Mouse (Mus musculus): ENCODE measurements at regions not wholly inside any gene's neighbourhood (a gene's known extent, or its start where the extent isn't known, plus 50 kb on each side); places are given as distances from the start of the nearest gene placed in this dataset.

- Histone ChIP-seq H3K36me3 (ENCODE audit: control insufficient read depth, insufficient read depth, low read length) (no peaks in the 10 kb centered on the region), H3K9ac (replicated peaks; ENCODE audit: low read depth, low read length) (no peak overlapping the region), H3K4me2 (replicated peaks; ENCODE audit: low read depth, low read length) (no peak overlapping the region), H3K27ac (ENCODE audit: low read length) (no peak overlapping the region), H3K4me1 (ENCODE audit: control insufficient read depth, insufficient read depth, low read length) (no peaks in the 10 kb centered on the region), H3K27me3 (ENCODE audit: control insufficient read depth, insufficient read depth, low read length) (no peaks in the 10 kb centered on the region), H3K9me3 (ENCODE audit: control insufficient read depth, low read depth, low read length) (no peaks in the 10 kb centered on the region), H3K4me3 (ENCODE audit: low read depth, low read length) (no peak overlapping the region)
- 91% methylated on average over 4 of the region's 4 CpGs for WGBS
- ATAC-seq (ENCODE audit: insufficient number of reproducible peaks, insufficient read depth, low FRiP score, low read depth) = no peak
Measured at GRCm38 (mm10) chr2:9267675-9268074, 613.4 kb upstream of the 4930412O13Rik start.

GRCm38 (mm10) chr2:9283441-9283840 lies 597.6 kb upstream of the 4930412O13Rik start:
- no peak for ATAC-seq (ENCODE audit: insufficient number of reproducible peaks, insufficient read depth, low FRiP score, low read depth)
- H3K4me3 ChIP-seq (ENCODE audit: low read depth, low read length) = no peak overlapping the region
- no peaks in the 10 kb centered on the region for H3K27me3 ChIP-seq (ENCODE audit: control insufficient read depth, insufficient read depth, low read length)
- no peaks in the 10 kb centered on the region for H3K9me3 ChIP-seq (ENCODE audit: control insufficient read depth, low read depth, low read length)
- no peak overlapping the region for H3K9ac ChIP-seq (replicated peaks; ENCODE audit: low read depth, low read length)
- no peaks in the 10 kb centered on the region for H3K4me1 ChIP-seq (ENCODE audit: control insufficient read depth, insufficient read depth, low read length)
- 82% methylated on average over 2 of the region's 2 CpGs for WGBS
- H3K4me2 ChIP-seq (replicated peaks; ENCODE audit: low read depth, low read length) = no peak overlapping the region
- H3K27ac ChIP-seq (ENCODE audit: low read length) = no peak overlapping the region
- H3K36me3 ChIP-seq (ENCODE audit: control insufficient read depth, insufficient read depth, low read length) = no peaks in the 10 kb centered on the region

- H3K4me2 ChIP-seq (replicated peaks; ENCODE audit: low read depth, low read length) = no peak overlapping the region
- no peak overlapping the region for H3K27ac ChIP-seq (ENCODE audit: low read length)
- H3K36me3 ChIP-seq (ENCODE audit: control insufficient read depth, insufficient read depth, low read length) = no peaks in the 10 kb centered on the region
- no peak overlapping the region for H3K9ac ChIP-seq (replicated peaks; ENCODE audit: low read depth, low read length)
- WGBS = 77% methylated on average over 8 of the region's 8 CpGs
- H3K4me1 ChIP-seq (ENCODE audit: control insufficient read depth, insufficient read depth, low read length) = no peaks in the 10 kb centered on the region
- no peak overlapping the region for H3K4me3 ChIP-seq (ENCODE audit: low read depth, low read length)
- no peaks in the 10 kb centered on the region for H3K27me3 ChIP-seq (ENCODE audit: control insufficient read depth, insufficient read depth, low read length)
- ATAC-seq (ENCODE audit: insufficient number of reproducible peaks, insufficient read depth, low FRiP score, low read depth) = no peak
- no peaks in the 10 kb centered on the region for H3K9me3 ChIP-seq (ENCODE audit: control insufficient read depth, low read depth, low read length)
Measured at GRCm38 (mm10) chr2:9285800-9286199, 595.3 kb upstream of the 4930412O13Rik start.

GRCm38 (mm10) chr2:9287077-9287476 lies 594.0 kb upstream of the 4930412O13Rik start:
- Histone ChIP-seq H3K4me3 (ENCODE audit: low read depth, low read length) (no peak overlapping the region), H3K9me3 (ENCODE audit: control insufficient read depth, low read depth, low read length) (no peaks in the 10 kb centered on the region), H3K27ac (ENCODE audit: low read length) (no peak overlapping the region), H3K36me3 (ENCODE audit: control insufficient read depth, insufficient read depth, low read length) (no peaks in the 10 kb centered on the region), H3K27me3 (ENCODE audit: control insufficient read depth, insufficient read depth, low read length) (no peaks in the 10 kb centered on the region), H3K4me2 (replicated peaks; ENCODE audit: low read depth, low read length) (no peak overlapping the region), H3K9ac (replicated peaks; ENCODE audit: low read depth, low read length) (no peak overlapping the region), H3K4me1 (ENCODE audit: control insufficient read depth, insufficient read depth, low read length) (no peaks in the 10 kb centered on the region)
- WGBS = 74% methylated on average over 1 of the region's 1 CpGs
- no peak for ATAC-seq (ENCODE audit: insufficient number of reproducible peaks, insufficient read depth, low FRiP score, low read depth)

- H3K36me3 ChIP-seq (ENCODE audit: control insufficient read depth, insufficient read depth, low read length) = no peaks in the 10 kb centered on the region
- WGBS = 50% methylated on average over 6 of the region's 6 CpGs
- H3K27ac ChIP-seq (ENCODE audit: low read length) = no peak overlapping the region
- H3K4me3 ChIP-seq (ENCODE audit: low read depth, low read length) = no peak overlapping the region
- H3K4me1 ChIP-seq (ENCODE audit: control insufficient read depth, insufficient read depth, low read length) = no peaks in the 10 kb centered on the region
- H3K4me2 ChIP-seq (replicated peaks; ENCODE audit: low read depth, low read length) = no peak overlapping the region
- H3K9ac ChIP-seq (replicated peaks; ENCODE audit: low read depth, low read length) = no peak overlapping the region
- ATAC-seq (ENCODE audit: insufficient number of reproducible peaks, insufficient read depth, low FRiP score, low read depth) = no peak
- H3K27me3 ChIP-seq (ENCODE audit: control insufficient read depth, insufficient read depth, low read length) = no peaks in the 10 kb centered on the region
- no peaks in the 10 kb centered on the region for H3K9me3 ChIP-seq (ENCODE audit: control insufficient read depth, low read depth, low read length)
Measured at GRCm38 (mm10) chr2:9287623-9288022, 593.4 kb upstream of the 4930412O13Rik start.

- Histone ChIP-seq H3K27me3 (ENCODE audit: control insufficient read depth, insufficient read depth, low read length) (no peaks in the 10 kb centered on the region), H3K9me3 (ENCODE audit: control insufficient read depth, low read depth, low read length) (no peaks in the 10 kb centered on the region), H3K9ac (replicated peaks; ENCODE audit: low read depth, low read length) (no peak overlapping the region), H3K4me1 (ENCODE audit: control insufficient read depth, insufficient read depth, low read length) (no peaks in the 10 kb centered on the region), H3K36me3 (ENCODE audit: control insufficient read depth, insufficient read depth, low read length) (no peaks in the 10 kb centered on the region), H3K4me3 (ENCODE audit: low read depth, low read length) (no peak overlapping the region), H3K27ac (ENCODE audit: low read length) (no peak overlapping the region; the same call in 1 of the 2 replicates), H3K4me2 (replicated peaks; ENCODE audit: low read depth, low read length) (no peak overlapping the region)
- 32% methylated on average over 16 of the region's 16 CpGs for WGBS
- peak; percentile 89 for ATAC-seq (ENCODE audit: insufficient number of reproducible peaks, insufficient read depth, low FRiP score, low read depth)
Measured at GRCm38 (mm10) chr2:9331630-9332352, 549.3 kb upstream of the 4930412O13Rik start.

- no peak overlapping the region for H3K4me2 ChIP-seq (replicated peaks; ENCODE audit: low read depth, low read length)
- no peaks in the 10 kb centered on the region for H3K36me3 ChIP-seq (ENCODE audit: control insufficient read depth, insufficient read depth, low read length)
- no peaks in the 10 kb centered on the region for H3K4me1 ChIP-seq (ENCODE audit: control insufficient read depth, insufficient read depth, low read length)
- no peaks in the 10 kb centered on the region for H3K27me3 ChIP-seq (ENCODE audit: control insufficient read depth, insufficient read depth, low read length)
- no peak for ATAC-seq (ENCODE audit: insufficient number of reproducible peaks, insufficient read depth, low FRiP score, low read depth)
- H3K9me3 ChIP-seq (ENCODE audit: control insufficient read depth, low read depth, low read length) = no peaks in the 10 kb centered on the region
- WGBS = 61% methylated on average over 4 of the region's 4 CpGs
- H3K27ac ChIP-seq (ENCODE audit: low read length) = no peak overlapping the region
- H3K9ac ChIP-seq (replicated peaks; ENCODE audit: low read depth, low read length) = no peak overlapping the region
- H3K4me3 ChIP-seq (ENCODE audit: low read depth, low read length) = no peak overlapping the region
Measured at GRCm38 (mm10) chr2:9348982-9349381, 532.1 kb upstream of the 4930412O13Rik start.

- WGBS = 47% methylated on average over 1 of the region's 1 CpGs
- no peaks in the 10 kb centered on the region for H3K9me3 ChIP-seq (ENCODE audit: control insufficient read depth, low read depth, low read length)
- no peaks in the 10 kb centered on the region for H3K36me3 ChIP-seq (ENCODE audit: control insufficient read depth, insufficient read depth, low read length)
- H3K27me3 ChIP-seq (ENCODE audit: control insufficient read depth, insufficient read depth, low read length) = no peaks in the 10 kb centered on the region
- H3K4me2 ChIP-seq (replicated peaks; ENCODE audit: low read depth, low read length) = no peak overlapping the region
- no peak overlapping the region for H3K9ac ChIP-seq (replicated peaks; ENCODE audit: low read depth, low read length)
- no peaks in the 10 kb centered on the region for H3K4me1 ChIP-seq (ENCODE audit: control insufficient read depth, insufficient read depth, low read length)
- ATAC-seq (ENCODE audit: insufficient number of reproducible peaks, insufficient read depth, low FRiP score, low read depth) = no peak
- no peak overlapping the region for H3K4me3 ChIP-seq (ENCODE audit: low read depth, low read length)
- no peak overlapping the region for H3K27ac ChIP-seq (ENCODE audit: low read length)
Measured at GRCm38 (mm10) chr2:9349994-9350393, 531.1 kb upstream of the 4930412O13Rik start.

GRCm38 (mm10) chr2:9352190-9352589 lies 528.9 kb upstream of the 4930412O13Rik start:
- 59% methylated on average over 7 of the region's 7 CpGs for WGBS
- ATAC-seq (ENCODE audit: insufficient number of reproducible peaks, insufficient read depth, low FRiP score, low read depth) = no peak
- Histone ChIP-seq H3K4me1 (ENCODE audit: control insufficient read depth, insufficient read depth, low read length) (no peaks in the 10 kb centered on the region), H3K9ac (replicated peaks; ENCODE audit: low read depth, low read length) (no peak overlapping the region), H3K9me3 (ENCODE audit: control insufficient read depth, low read depth, low read length) (no peaks in the 10 kb centered on the region), H3K27ac (ENCODE audit: low read length) (no peak overlapping the region), H3K36me3 (ENCODE audit: control insufficient read depth, insufficient read depth, low read length) (no peaks in the 10 kb centered on the region), H3K4me2 (replicated peaks; ENCODE audit: low read depth, low read length) (no peak overlapping the region), H3K4me3 (ENCODE audit: low read depth, low read length) (no peak overlapping the region), H3K27me3 (ENCODE audit: control insufficient read depth, insufficient read depth, low read length) (no peaks in the 10 kb centered on the region)
